Mouse (Mus musculus) liver, embryonic 14.5 days (tissue): Measurements from ENCODE around the gene Gas8. TPM values are rescaled to one million over a fixed set of nuclear protein-coding genes. Genes with fewer than 3 reads are reported as not detected.

ENCODE experiments used
- polyA plus RNA-seq, 2 experiments: library from polyadenylated mRNA; depleted of rRNA in 1 of 2; stranded (reverse) in 1 of 2; unstranded in 1 of 2; fragments of >200 nt; fragmentation: Nextera tagmentation in 1 of 2; extraction: Ambion mirVana in 1 of 2; gene quantifications; 2 replicates each; pipeline versions ENCODE4 v1.2.1 to v1.2.3; 2012 to 2014

Gene Gas8
- polyA plus RNA-seq, 2 experiments, result 2.3 to 3.4 TPM

Other genes starting within 250 kb of the Gas8 start
- gene Fanca, start 200.3 kb upstream of the Gas8 start, polyA plus RNA-seq (2012; rRNA removed), result 22.8 and 24.6 TPM in 2 replicates
- gene Fanca, start 200.3 kb upstream of the Gas8 start, polyA plus RNA-seq (2014; fragmentation: Nextera tagmentation; extraction: Ambion mirVana), result 17.3 and 19.4 TPM in 2 replicates
- gene Spire2, start 186.1 kb upstream of the Gas8 start, polyA plus RNA-seq (2012; rRNA removed), result 3.0 TPM in 2 replicates
- gene Spire2, start 186.1 kb upstream of the Gas8 start, polyA plus RNA-seq (2014; fragmentation: Nextera tagmentation; extraction: Ambion mirVana), result 2.2 and 2.9 TPM in 2 replicates
- gene Tcf25, start 145.1 kb upstream of the Gas8 start, polyA plus RNA-seq (2012; rRNA removed), result 37.8 and 45.6 TPM in 2 replicates
- 44.0 and 53.1 TPM in 2 replicates for gene Tcf25, start 145.1 kb upstream of the Gas8 start, polyA plus RNA-seq (2014; fragmentation: Nextera tagmentation; extraction: Ambion mirVana)
- 0.03 TPM in 2 replicates for gene Mc1r, start 111.7 kb upstream of the Gas8 start, polyA plus RNA-seq (2012; rRNA removed)
- gene Mc1r, start 111.7 kb upstream of the Gas8 start, polyA plus RNA-seq (2014; fragmentation: Nextera tagmentation; extraction: Ambion mirVana), result not detected in 2 replicates
- 0.70 and 3.8 TPM in 2 replicates for gene Tubb3, start 107.4 kb upstream of the Gas8 start, polyA plus RNA-seq (2012; rRNA removed)
- 0.29 and 0.42 TPM in 2 replicates for gene Tubb3, start 107.4 kb upstream of the Gas8 start, polyA plus RNA-seq (2014; fragmentation: Nextera tagmentation; extraction: Ambion mirVana)
- gene Def8, start 95.3 kb upstream of the Gas8 start, polyA plus RNA-seq (2012; rRNA removed), result 7.1 and 8.0 TPM in 2 replicates
- 10.5 and 12.6 TPM in 2 replicates for gene Def8, start 95.3 kb upstream of the Gas8 start, polyA plus RNA-seq (2014; fragmentation: Nextera tagmentation; extraction: Ambion mirVana)
- gene Afg3l1, start 40.9 kb upstream of the Gas8 start, polyA plus RNA-seq (2012; rRNA removed), result 11.0 and 12.6 TPM in 2 replicates
- gene Afg3l1, start 40.9 kb upstream of the Gas8 start, polyA plus RNA-seq (2014; fragmentation: Nextera tagmentation; extraction: Ambion mirVana), result 13.4 and 13.5 TPM in 2 replicates
- 0.03 and 0.15 TPM in 2 replicates for gene Dbndd1, start 3.4 kb upstream of the Gas8 start, polyA plus RNA-seq (2012; rRNA removed)
- gene Dbndd1, start 3.4 kb upstream of the Gas8 start, polyA plus RNA-seq (2014; fragmentation: Nextera tagmentation; extraction: Ambion mirVana), result 0.15 TPM in 1 of 2 replicates, not detected in the other
- 1.6 and 2.7 TPM in 2 replicates for gene Rhou, start 135.1 kb downstream of the Gas8 start, polyA plus RNA-seq (2012; rRNA removed)
- 0.96 and 1.2 TPM in 2 replicates for gene Rhou, start 135.1 kb downstream of the Gas8 start, polyA plus RNA-seq (2014; fragmentation: Nextera tagmentation; extraction: Ambion mirVana)